Mouse (Mus musculus) C2C12 (cell line): ENCODE measurements around the gene Rec114.

Experiments used
- CEBPB ChIP-seq: IDR thresholded peaks from one replicate; pipeline ENCODE4 v1.6.1; 2011; ENCODE audit warnings: low read depth, mild to moderate bottlenecking, control low read depth, moderate library complexity
- CTCF ChIP-seq: IDR thresholded peaks from one replicate; pipeline ENCODE4 v1.5.1; 2011; ENCODE audit not compliant: control insufficient read depth, insufficient read depth, insufficient read length
- FOSL1 ChIP-seq: IDR thresholded peaks from one replicate; pipeline ENCODE4 v1.8.0; 2011; ENCODE audit warnings: mild to moderate bottlenecking, low read length; ENCODE audit not compliant: poor library complexity, insufficient read depth, severe bottlenecking
- MAX ChIP-seq: IDR thresholded peaks from one replicate; pipeline ENCODE4 v1.6.1; 2011; ENCODE audit warnings: mild to moderate bottlenecking, control low read depth
- MYOD1 ChIP-seq: IDR thresholded peaks from one replicate; pipeline ENCODE4 v1.6.1; 2011; ENCODE audit warnings: low read depth; ENCODE audit not compliant: control insufficient read depth, insufficient read length
- MYOG ChIP-seq: IDR thresholded peaks from one replicate; pipeline ENCODE4 v1.6.1; 2011; ENCODE audit not compliant: control insufficient read depth, insufficient read length; ENCODE audit errors: extremely low read depth
- USF1 ChIP-seq: IDR thresholded peaks from one replicate; pipeline ENCODE4 v1.6.1; 2011; ENCODE audit warnings: low read depth, mild to moderate bottlenecking, control low read depth, moderate library complexity

GRCm38 (mm10) chr9:58668171-58668570 is 75.6 kb downstream of the Rec114 start:
- no peak for TF ChIP-seq CTCF
- no peak for TF ChIP-seq MAX
- no peak for TF ChIP-seq USF1
- TF ChIP-seq MYOD1, result no peak
- no peak for TF ChIP-seq CEBPB
- no peak for TF ChIP-seq MYOG
- no peak for TF ChIP-seq FOSL1
